Mouse (Mus musculus) ovary, postnatal 36 days (tissue): ENCODE results near the gene Ezh1.

Experiments used
- DNase-seq: peaks from one replicate; pipeline ENCODE4 v3.0.0; 2022; ENCODE audit warnings: low spot score, mixed read lengths

The Ezh1 gene

GRCm38 (mm10) chr11:101143338-101144225, 82.7 kb downstream of the Ezh1 start:
- DNase-seq: peak; percentile 39

GRCm38 (mm10) chr11:101142215-101142967, 83.9 kb downstream of the Ezh1 start:
- DNase-seq: no peak
